Mouse (Mus musculus) left cerebral cortex, postnatal 14 days (tissue): ENCODE measurements at regions not wholly inside any gene's neighbourhood (a gene's known extent, or its start where the extent isn't known, plus 50 kb on each side); places are given as distances from the start of the nearest gene placed in this dataset.

ENCODE experiments used
- DNase-seq, 2 experiments: peaks; one replicate each; pipeline ENCODE4 v3.0.0; 2021 to 2022; ENCODE audit warnings: low spot score in 2 of 2, mixed read lengths in 1 of 2
- intact Hi-C: fragments of 180-260 bp; cut with DNase I; formaldehyde crosslinking; loops from one replicate; pipeline ENCODE4 v1.15.1; 2025

DNA sequence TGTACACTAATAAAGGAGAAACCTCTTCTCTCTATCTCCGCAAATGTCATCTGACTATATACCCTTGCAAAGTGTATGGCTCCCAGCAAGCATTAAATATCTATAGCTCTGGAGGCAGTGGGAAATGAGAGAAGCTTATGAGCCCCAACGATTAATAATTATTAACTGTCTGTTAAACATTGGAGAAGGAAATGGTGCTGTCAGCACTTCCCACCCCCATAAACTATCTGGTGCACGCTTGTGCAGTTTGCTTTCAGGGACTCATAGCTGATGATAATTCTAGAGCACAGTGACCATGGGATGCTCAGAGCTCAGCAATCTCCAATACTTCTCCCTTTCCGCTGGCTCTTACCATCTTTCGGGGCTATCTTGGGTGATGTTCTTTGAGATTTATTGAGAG lies 541.2 kb downstream of the Grxcr1 start:
- no peak for DNase-seq
- intact Hi-C loops = no loop called here

- DNase-seq = no peak
- intact Hi-C loops = no loop called here
These were observed 544.2 kb downstream of the Grxcr1 start for GRCm38 (mm10) chr5:68575827-68576226.

GRCm38 (mm10) chr5:68578496-68578895 lies 546.9 kb downstream of the Grxcr1 start:
- intact Hi-C loops = no loop called here
- no peak for DNase-seq

GRCm38 (mm10) chr5:68592423-68592822 lies 560.8 kb downstream of the Grxcr1 start:
- no peak for DNase-seq
- intact Hi-C loops = no loop called here

- no peak for DNase-seq
- intact Hi-C loops = loop anchor here (1.0 kb wide), 1 partner anchor 11 kb away; no protein-coding TSS in a partner anchor
These were observed 586.8 kb downstream of the Grxcr1 start for GRCm38 (mm10) chr5:68618451-68618850.

- peak in 1 of 2 experiments; percentile 15 for DNase-seq
- intact Hi-C loops = no loop called here
These were observed 603.8 kb downstream of the Grxcr1 start for GRCm38 (mm10) chr5:68635400-68635799.

DNA sequence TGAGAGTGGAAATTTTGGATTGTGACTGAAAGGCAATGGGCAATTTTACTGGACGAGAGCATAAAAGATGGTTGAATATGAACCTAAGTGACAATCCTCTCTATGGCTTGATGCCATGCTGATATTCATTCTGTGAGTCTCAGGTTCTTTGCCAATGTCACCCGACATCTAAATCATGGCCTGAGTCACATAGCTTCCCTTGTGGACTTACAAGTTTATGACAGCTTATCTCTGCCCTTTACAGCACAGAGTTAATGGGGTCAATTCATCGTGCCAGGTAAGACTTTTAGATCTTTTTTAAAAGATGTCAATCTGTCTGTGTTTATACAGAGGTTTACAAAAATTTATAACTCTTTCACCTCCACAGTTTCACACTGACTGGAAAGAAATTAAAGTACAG lies 641.2 kb downstream of the Grxcr1 start:
- no peak for DNase-seq
- intact Hi-C loops = no loop called here

DNA sequence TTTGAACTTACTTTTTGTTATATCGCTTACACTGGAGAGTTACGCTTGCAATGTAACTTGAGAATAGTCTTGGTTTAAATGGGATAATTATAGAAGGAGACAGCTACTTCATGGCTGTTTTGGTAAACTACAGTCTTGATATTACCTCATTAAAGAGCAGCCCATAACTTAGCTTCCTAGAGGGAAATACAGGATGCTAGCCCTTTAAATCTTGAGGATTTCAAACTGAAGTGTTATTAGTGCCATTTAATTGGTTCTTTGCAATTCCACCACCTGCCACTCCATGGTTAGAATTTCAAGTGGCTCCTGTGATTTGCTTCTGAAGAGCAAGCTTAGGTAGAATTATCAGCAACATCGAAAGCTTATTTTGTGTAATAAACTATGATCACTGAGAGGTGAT lies 640.1 kb downstream of the Kctd8 start:
- intact Hi-C loops = no loop called here
- DNase-seq = no peak

- intact Hi-C loops = no loop called here
These were observed 635.9 kb downstream of the Kctd8 start for GRCm38 (mm10) chr5:68705411-68706080.

GRCm38 (mm10) chr5:68726733-68727132 lies 614.7 kb downstream of the Kctd8 start:
- intact Hi-C loops = no loop called here
- DNase-seq = no peak

More at GRCm38 (mm10) chr5:68705411-68706080, 635.9 kb downstream of the Kctd8 start:
- peak in 1 of 2 experiments; percentile 3 for DNase-seq

DNA sequence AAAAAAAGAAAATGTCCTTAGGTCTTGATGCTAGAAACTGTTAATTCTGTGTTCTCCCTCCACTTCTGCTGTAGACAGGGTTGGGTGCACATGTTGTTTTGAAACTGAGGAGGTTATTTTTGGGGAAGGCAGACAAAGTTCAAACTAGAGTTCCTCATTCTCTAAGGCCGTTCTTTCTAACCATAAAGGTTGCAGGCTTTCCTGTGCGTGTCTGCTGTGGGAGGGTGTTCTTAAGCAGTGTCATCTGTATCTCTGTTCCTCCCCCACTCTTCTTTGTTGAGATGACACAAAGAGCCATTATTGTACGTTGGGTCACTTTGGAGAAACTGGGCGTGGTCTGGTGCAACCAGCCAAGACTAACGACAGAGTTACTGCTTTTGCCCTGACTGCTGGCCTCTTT lies 606.3 kb downstream of the Kctd8 start:
- intact Hi-C loops = no loop called here
- DNase-seq = peak in 1 of 2 experiments; percentile 8

- intact Hi-C loops = no loop called here
- peak in 1 of 2 experiments; percentile 11 for DNase-seq
These were observed 591.0 kb downstream of the Kctd8 start for GRCm38 (mm10) chr5:68750499-68750898.

DNA sequence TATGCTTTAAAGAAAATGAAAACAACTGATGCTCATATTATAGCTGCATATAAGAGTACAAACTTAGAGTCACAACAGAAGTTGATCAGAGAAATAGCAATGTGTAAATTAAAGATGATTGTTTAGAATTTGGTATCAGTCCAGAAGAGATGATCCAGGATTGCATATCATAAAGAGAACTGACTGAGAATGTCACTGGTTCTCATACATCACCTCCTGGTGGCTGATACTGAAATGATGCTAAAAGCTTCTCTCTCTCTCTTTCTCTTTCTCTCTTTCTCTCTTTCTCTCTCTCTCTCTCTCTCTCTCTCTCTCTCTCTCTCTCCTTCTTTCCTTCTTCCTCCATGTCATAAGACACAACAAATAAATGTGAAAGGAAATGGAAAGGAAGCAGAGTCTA lies 588.5 kb downstream of the Kctd8 start:
- intact Hi-C loops = no loop called here
- DNase-seq = no peak
